Mouse (Mus musculus): ENCODE results near the gene Snx14. TPM values are rescaled to one million over a fixed set of nuclear protein-coding genes. Genes with fewer than 3 reads are reported as not detected.

Gene Snx14
- polyA plus RNA-seq, 1 experiment = 31.4 TPM

DNA sequence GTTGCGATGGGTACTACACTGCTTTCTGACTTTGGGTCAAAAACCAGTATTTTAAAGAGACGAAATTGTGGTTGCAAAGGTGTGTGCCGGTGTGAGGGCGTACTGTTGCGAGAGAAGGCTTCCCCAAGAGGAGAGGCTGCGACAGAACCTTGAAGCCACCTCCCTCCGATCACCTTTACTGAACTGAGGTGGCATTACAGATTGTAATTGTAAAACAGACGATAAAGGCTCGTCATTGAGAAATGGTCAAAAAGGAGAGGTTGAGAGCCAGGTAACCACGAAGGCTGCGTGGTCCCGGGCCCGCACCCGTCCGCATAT, 562 bp downstream of the Snx14 start:
- Histone ChIP-seq H3K27me3 (ENCODE audit: control insufficient read depth, insufficient read depth, low read length, poor library complexity, severe bottlenecking) (no peaks in the 10 kb centered on the region), H3K9me3 (replicated peaks; ENCODE audit: control insufficient read depth, insufficient read depth, low read length, poor library complexity, severe bottlenecking) (no peaks in the 10 kb centered on the region), H3K36me3 (ENCODE audit: control insufficient read depth, insufficient read depth, low read length, poor library complexity, severe bottlenecking) (no peaks in the 10 kb centered on the region), H3K9ac (ENCODE audit: low read depth, poor library complexity, severe bottlenecking) (peak overlapping the region; percentile 56), H3K27ac (ENCODE audit: insufficient read depth, low read length) (no peak overlapping the region), H3K4me3 (ENCODE audit: low read depth, low read length) (peak overlapping the region; percentile 86), H3K4me1 (ENCODE audit: control insufficient read depth, insufficient read depth, low read length) (no peaks in the 10 kb centered on the region)
- TF ChIP-seq POLR2A (IDR thresholded peaks at IDR 0.05; ENCODE audit: insufficient read depth, low read length) (no peak), EP300 (IDR thresholded peaks at IDR 0.05; ENCODE audit: insufficient read depth, low read depth, low read length) (no peak), CTCF (IDR thresholded peaks at IDR 0.05; ENCODE audit: low read depth, low read length) (no peak)

DNA sequence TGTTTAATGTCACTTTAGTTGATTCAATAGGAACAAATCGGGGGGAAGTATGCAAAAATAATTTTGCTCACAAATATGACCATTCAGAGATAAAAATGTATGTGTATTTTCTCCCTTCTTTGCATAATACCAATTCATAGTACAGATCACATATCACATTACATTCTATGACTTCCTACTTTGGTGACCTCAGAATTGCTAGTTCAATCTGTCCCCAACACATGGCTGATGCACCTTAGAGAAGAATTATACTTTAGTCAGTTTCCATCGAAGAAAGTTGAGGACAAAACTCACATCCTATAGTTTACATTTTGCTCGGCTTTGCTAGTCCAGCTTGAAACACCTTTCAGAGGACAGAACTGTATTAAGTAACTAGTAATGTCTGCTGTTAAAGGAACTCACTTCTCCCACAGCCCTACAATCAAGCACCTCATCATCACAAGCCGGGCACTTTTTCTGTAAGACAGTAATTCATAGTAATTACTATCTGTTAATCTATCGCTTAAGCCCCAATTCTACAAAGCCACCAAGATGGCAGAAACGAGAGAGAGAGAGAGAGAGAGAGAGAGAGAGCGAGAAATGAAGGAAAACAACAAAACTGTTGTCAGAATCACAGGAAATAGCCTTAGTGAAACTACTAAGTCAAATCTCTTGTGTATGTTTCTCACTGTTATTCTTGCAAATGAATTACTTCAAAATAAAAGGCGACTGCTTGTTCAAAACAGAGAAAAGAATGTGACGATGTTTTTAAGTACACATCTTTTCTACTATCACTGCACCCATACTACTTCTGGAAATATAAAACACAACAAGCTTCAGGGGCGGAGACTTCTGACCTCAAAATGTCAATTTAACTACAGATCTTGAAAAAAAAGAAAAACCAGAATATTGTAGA, 1.2 kb downstream of the Snx14 start:
- Histone ChIP-seq H3K36me3 (ENCODE audit: control insufficient read depth, insufficient read depth, low read length, poor library complexity, severe bottlenecking) (no peaks in the 10 kb centered on the region), H3K9me3 (replicated peaks; ENCODE audit: control insufficient read depth, insufficient read depth, low read length, poor library complexity, severe bottlenecking) (no peaks in the 10 kb centered on the region), H3K9ac (ENCODE audit: low read depth, poor library complexity, severe bottlenecking) (peak overlapping the region; percentile 56), H3K27me3 (ENCODE audit: control insufficient read depth, insufficient read depth, low read length, poor library complexity, severe bottlenecking) (no peaks in the 10 kb centered on the region), H3K4me3 (ENCODE audit: low read depth, low read length) (peak overlapping the region; percentile 86), H3K27ac (ENCODE audit: insufficient read depth, low read length) (no peak overlapping the region), H3K4me1 (ENCODE audit: control insufficient read depth, insufficient read depth, low read length) (no peaks in the 10 kb centered on the region)
- TF ChIP-seq POLR2A (IDR thresholded peaks at IDR 0.05; ENCODE audit: insufficient read depth, low read length) (no peak), EP300 (IDR thresholded peaks at IDR 0.05; ENCODE audit: insufficient read depth, low read depth, low read length) (no peak), CTCF (IDR thresholded peaks at IDR 0.05; ENCODE audit: low read depth, low read length) (no peak)

DNA sequence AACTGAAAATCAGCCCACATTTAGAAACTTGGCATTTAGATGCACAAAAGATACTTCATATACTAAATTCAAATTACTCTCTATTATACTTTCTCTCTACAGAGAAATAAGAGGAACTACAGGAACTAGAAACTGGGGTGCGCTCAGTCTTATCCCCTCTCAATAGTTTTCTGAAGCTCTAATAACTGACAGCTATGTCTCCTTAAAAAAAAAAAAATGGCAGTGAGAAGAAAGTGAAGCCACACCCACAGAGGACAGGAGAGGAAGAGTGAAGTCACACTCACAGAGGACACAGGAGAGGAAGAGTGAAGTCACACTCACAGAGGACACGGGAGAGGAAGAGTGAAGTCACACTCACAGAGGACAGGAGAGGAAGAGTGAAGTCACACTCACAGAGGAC, 14.4 kb downstream of the Snx14 start:
- Histone ChIP-seq H3K4me1 (ENCODE audit: control insufficient read depth, insufficient read depth, low read length) (no peaks in the 10 kb centered on the region), H3K27me3 (ENCODE audit: control insufficient read depth, insufficient read depth, low read length, poor library complexity, severe bottlenecking) (no peaks in the 10 kb centered on the region), H3K36me3 (ENCODE audit: control insufficient read depth, insufficient read depth, low read length, poor library complexity, severe bottlenecking) (no peaks in the 10 kb centered on the region), H3K9ac (ENCODE audit: low read depth, poor library complexity, severe bottlenecking) (no peak overlapping the region), H3K9me3 (replicated peaks; ENCODE audit: control insufficient read depth, insufficient read depth, low read length, poor library complexity, severe bottlenecking) (0 out of 2 replicates have a peak, but pooled peaks cover 2% of the 10 kb centered on the region), H3K27ac (ENCODE audit: insufficient read depth, low read length) (no peak overlapping the region), H3K4me3 (ENCODE audit: low read depth, low read length) (no peak overlapping the region)
- TF ChIP-seq CTCF (IDR thresholded peaks at IDR 0.05; ENCODE audit: low read depth, low read length) = no peak
- no peak for TF ChIP-seq EP300 (IDR thresholded peaks at IDR 0.05; ENCODE audit: insufficient read depth, low read depth, low read length)
- no peak for TF ChIP-seq POLR2A (IDR thresholded peaks at IDR 0.05; ENCODE audit: insufficient read depth, low read length)

DNA sequence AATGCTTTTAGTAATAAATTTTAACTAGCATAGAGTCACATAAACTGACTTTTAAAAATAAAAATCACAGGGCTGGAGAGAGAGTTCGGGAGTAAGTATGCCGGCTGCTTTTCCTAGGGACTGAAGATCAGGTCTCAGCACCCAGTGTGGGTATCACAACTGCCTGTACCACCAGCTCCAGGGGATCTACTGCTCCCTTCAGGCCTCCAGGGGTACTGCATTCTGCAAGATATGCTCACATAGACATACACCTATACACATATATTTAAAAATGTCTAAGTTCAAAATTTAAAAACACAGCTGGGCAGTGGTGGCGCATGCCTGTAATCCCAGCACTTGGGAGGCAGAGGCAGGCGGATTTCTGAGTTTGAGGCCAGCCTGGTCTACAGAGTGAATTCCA, 16.3 kb downstream of the Snx14 start:
- no peak overlapping the region for H3K27ac ChIP-seq (ENCODE audit: insufficient read depth, low read length)
- no peaks in the 10 kb centered on the region for H3K36me3 ChIP-seq (ENCODE audit: control insufficient read depth, insufficient read depth, low read length, poor library complexity, severe bottlenecking)
- H3K9me3 ChIP-seq (replicated peaks; ENCODE audit: control insufficient read depth, insufficient read depth, low read length, poor library complexity, severe bottlenecking) = 0 out of 2 replicates have a peak, but pooled peaks cover 2% of the 10 kb centered on the region
- no peaks in the 10 kb centered on the region for H3K27me3 ChIP-seq (ENCODE audit: control insufficient read depth, insufficient read depth, low read length, poor library complexity, severe bottlenecking)
- H3K9ac ChIP-seq (ENCODE audit: low read depth, poor library complexity, severe bottlenecking) = no peak overlapping the region
- no peaks in the 10 kb centered on the region for H3K4me1 ChIP-seq (ENCODE audit: control insufficient read depth, insufficient read depth, low read length)
- H3K4me3 ChIP-seq (ENCODE audit: low read depth, low read length) = no peak overlapping the region
- TF ChIP-seq EP300 (IDR thresholded peaks at IDR 0.05; ENCODE audit: insufficient read depth, low read depth, low read length) = no peak
- TF ChIP-seq POLR2A (IDR thresholded peaks at IDR 0.05; ENCODE audit: insufficient read depth, low read length) = no peak
- TF ChIP-seq CTCF (IDR thresholded peaks at IDR 0.05; ENCODE audit: low read depth, low read length) = no peak

DNA sequence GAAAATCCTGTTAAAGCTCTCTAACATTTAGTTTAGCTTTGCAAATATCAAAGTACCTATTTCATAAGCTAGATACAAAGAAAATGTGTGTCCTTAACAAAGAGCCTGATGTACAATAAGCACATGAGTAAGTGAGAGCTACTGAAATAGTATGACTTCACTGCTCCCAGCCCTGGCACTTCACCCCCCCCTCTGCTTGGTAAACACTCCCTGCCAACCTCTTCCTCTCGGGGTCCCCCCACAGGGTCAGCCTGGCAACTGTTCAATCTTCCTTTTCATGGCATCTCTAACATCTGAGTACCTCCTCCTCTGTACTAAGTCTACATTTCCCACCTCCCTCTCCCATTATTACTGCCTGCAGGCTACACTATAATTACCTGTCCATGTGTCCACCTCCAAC, 22.0 kb downstream of the Snx14 start:
- Histone ChIP-seq H3K9me3 (replicated peaks; ENCODE audit: control insufficient read depth, insufficient read depth, low read length, poor library complexity, severe bottlenecking) (no peaks in the 10 kb centered on the region), H3K9ac (ENCODE audit: low read depth, poor library complexity, severe bottlenecking) (no peak overlapping the region), H3K4me3 (ENCODE audit: low read depth, low read length) (no peak overlapping the region), H3K27me3 (ENCODE audit: control insufficient read depth, insufficient read depth, low read length, poor library complexity, severe bottlenecking) (no peaks in the 10 kb centered on the region), H3K4me1 (ENCODE audit: control insufficient read depth, insufficient read depth, low read length) (no peaks in the 10 kb centered on the region), H3K36me3 (ENCODE audit: control insufficient read depth, insufficient read depth, low read length, poor library complexity, severe bottlenecking) (no peaks in the 10 kb centered on the region), H3K27ac (ENCODE audit: insufficient read depth, low read length) (no peak overlapping the region)
- no peak for TF ChIP-seq POLR2A (IDR thresholded peaks at IDR 0.05; ENCODE audit: insufficient read depth, low read length)

DNA sequence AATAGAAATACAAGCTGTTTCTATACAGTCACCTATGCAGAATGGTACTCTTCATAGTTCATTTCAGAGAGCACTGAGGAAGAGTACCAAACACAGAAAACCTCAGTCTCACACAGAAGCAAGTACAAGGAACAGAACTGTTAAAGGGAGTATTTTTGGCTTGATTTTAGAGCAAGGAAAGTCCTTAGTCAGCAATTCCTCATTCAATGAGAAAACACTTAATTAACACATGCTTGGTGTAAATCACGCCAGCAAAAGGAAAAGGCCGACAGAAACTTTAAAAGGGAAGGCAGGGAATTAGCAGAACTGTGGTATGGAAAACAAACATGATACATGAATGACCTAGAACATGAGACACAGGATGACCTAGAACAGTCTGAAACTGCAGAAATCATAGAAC, 28.8 kb downstream of the Snx14 start:
- H3K9me3 ChIP-seq (replicated peaks; ENCODE audit: control insufficient read depth, insufficient read depth, low read length, poor library complexity, severe bottlenecking) = no peaks in the 10 kb centered on the region
- H3K4me1 ChIP-seq (ENCODE audit: control insufficient read depth, insufficient read depth, low read length) = no peaks in the 10 kb centered on the region
- TF ChIP-seq EP300 (IDR thresholded peaks at IDR 0.05; ENCODE audit: insufficient read depth, low read depth, low read length) (no peak), CTCF (IDR thresholded peaks at IDR 0.05; ENCODE audit: low read depth, low read length) (no peak)
- no peaks in the 10 kb centered on the region for H3K36me3 ChIP-seq (ENCODE audit: control insufficient read depth, insufficient read depth, low read length, poor library complexity, severe bottlenecking)
- H3K27me3 ChIP-seq (ENCODE audit: control insufficient read depth, insufficient read depth, low read length, poor library complexity, severe bottlenecking) = no peaks in the 10 kb centered on the region
- no peak overlapping the region for H3K9ac ChIP-seq (ENCODE audit: low read depth, poor library complexity, severe bottlenecking)
- no peak overlapping the region for H3K4me3 ChIP-seq (ENCODE audit: low read depth, low read length)
- H3K27ac ChIP-seq (ENCODE audit: insufficient read depth, low read length) = no peak overlapping the region

All from ES-Bruce4 (cell line).